Mouse (Mus musculus) frontal cortex, adult 2 months (tissue): ENCODE measurements around the gene Gnai3. TPM values are rescaled to one million over a fixed set of nuclear protein-coding genes. Genes with fewer than 3 reads are reported as not detected.

Source experiments
- DNase-seq, 2 experiments: peaks; one replicate each; pipeline ENCODE4 v3.0.0; 2022; ENCODE audit warnings: low spot score in 1 of 2; ENCODE audit errors: extremely low spot score in 1 of 2
- polyA plus RNA-seq: library from polyadenylated mRNA; depleted of rRNA; stranded (reverse); fragments of >200 nt; gene quantifications from 2 replicates; pipeline ENCODE4 v1.2.3, GENCODE M21; 2012; rRNA removed

Gnai3 gene
- polyA plus RNA-seq = 37.3 and 37.5 TPM in 2 replicates

GRCm38 (mm10) chr3:108145534-108146445 is at the start of gene Gnai3:
Gene Gnai3 (minus strand): TSS chr3:108146146.
- DNase-seq = peak; percentile 80 to 93

- no peak for DNase-seq
These were observed 49.3 kb upstream of the Gnai3 start for GRCm38 (mm10) chr3:108195287-108195686.

GRCm38 (mm10) chr3:108193686-108194085 is 47.7 kb upstream of the Gnai3 start:
- DNase-seq = no peak

- DNase-seq = no peak
These were observed 44.0 kb upstream of the Gnai3 start for GRCm38 (mm10) chr3:108189897-108190296.

- no peak for DNase-seq
These were observed 43.0 kb upstream of the Gnai3 start for GRCm38 (mm10) chr3:108188716-108189490.

GRCm38 (mm10) chr3:108187111-108187795 is 41.3 kb upstream of the Gnai3 start:
- no peak for DNase-seq

- no peak for DNase-seq
These were observed 40.4 kb upstream of the Gnai3 start, which contains the start of gene Amigo1 for GRCm38 (mm10) chr3:108186098-108187047. Gene Amigo1 (plus strand): TSS chr3:108186335.

GRCm38 (mm10) chr3:108185460-108186097 is 39.6 kb upstream of the Gnai3 start:
- DNase-seq = no peak

GRCm38 (mm10) chr3:108184742-108185141 is 38.8 kb upstream of the Gnai3 start:
- no peak for DNase-seq

GRCm38 (mm10) chr3:108180514-108180913 is 34.6 kb upstream of the Gnai3 start:
- no peak for DNase-seq

GRCm38 (mm10) chr3:108178756-108179715 is 33.1 kb upstream of the Gnai3 start:
- no peak for DNase-seq

GRCm38 (mm10) chr3:108174672-108175531 is 29.0 kb upstream of the Gnai3 start:
- peak; percentile 72 to 85 for DNase-seq

- DNase-seq = no peak
These were observed 23.3 kb upstream of the Gnai3 start for GRCm38 (mm10) chr3:108169199-108169598.

GRCm38 (mm10) chr3:108167499-108167898 is 21.6 kb upstream of the Gnai3 start:
- no peak for DNase-seq

GRCm38 (mm10) chr3:108166486-108167211 is 20.7 kb upstream of the Gnai3 start:
- DNase-seq = peak in 1 of 2 experiments; percentile 65

- DNase-seq = no peak
These were observed 19.8 kb upstream of the Gnai3 start for GRCm38 (mm10) chr3:108165532-108166315.
